In the genomic region with DNA sequence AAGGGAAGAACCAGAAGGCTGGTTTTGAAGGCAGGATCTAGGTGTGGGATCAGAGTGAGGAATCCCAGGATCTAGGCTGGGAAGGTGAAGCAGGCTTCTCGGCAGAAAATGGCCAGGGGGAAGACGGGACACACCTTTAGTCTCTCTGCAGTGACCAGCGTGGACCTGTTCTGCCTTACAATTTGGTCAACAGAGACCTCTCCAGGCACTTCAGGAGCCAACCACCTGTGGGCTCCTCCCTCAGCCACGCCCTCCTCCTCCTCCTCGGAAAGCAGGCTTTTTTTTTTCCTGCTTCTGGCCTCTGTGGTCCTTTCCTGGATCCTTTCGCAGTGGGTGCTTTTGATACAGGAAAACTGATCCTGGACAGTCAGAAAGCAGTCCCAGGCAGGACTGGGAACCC, we compare ENCODE assay signal across 8 mouse cellular contexts. TPM values are rescaled to one million over a fixed set of nuclear protein-coding genes. Genes with fewer than 3 reads are reported as not detected.
A peak's percentile ranks its signal among the peaks of the same experiment; 100 is the strongest.
DNase-seq lines count a peak whose midpoint lies in the region; ATAC-seq and TF ChIP-seq lines count a peak whose summit lies in the region.

A gene (minus strand): TSS at position 182 of the 400 bp plus-strand sequence.

- no peaks in the 10 kb centered on the region for H3K79me2 ChIP-seq in heart, adult 2 months (replicated peaks; ENCODE audit: control insufficient read depth, insufficient read depth, low read length)

- 31% methylated on average over 6 of the region's 6 CpGs for WGBS in heart, postnatal 0 days
- 41% methylated on average over 6 of the region's 6 CpGs for WGBS in heart, adult 2 months
- WGBS in large intestine, adult 2 months: 22% methylated on average over 6 of the region's 6 CpGs

- TF ChIP-seq POLR2A in heart, adult 2 months (IDR thresholded peaks at IDR 0.05; ENCODE audit: insufficient read depth, low read depth, low read length): no peak

- no peak for ATAC-seq in heart, postnatal 0 days (ENCODE audit: insufficient read depth, low read depth)

- no peak for TF ChIP-seq CTCF in heart, postnatal 0 days (IDR thresholded peaks at IDR 0.05; ENCODE audit: low read depth)
- no peak for TF ChIP-seq CTCF in heart, adult 2 months (IDR thresholded peaks at IDR 0.05)

- no peak for TF ChIP-seq EP300 in heart, postnatal 0 days (IDR thresholded peaks at IDR 0.05; ENCODE audit: low read depth)
- TF ChIP-seq EP300 in heart, adult 2 months (IDR thresholded peaks at IDR 0.05; ENCODE audit: insufficient read depth, low read depth, low read length): no peak

- H3K9ac ChIP-seq in heart, postnatal 0 days (replicated peaks; ENCODE audit: low read depth, low read length): no peak within 1 kb of the TSS
- H3K9ac ChIP-seq in heart, adult 2 months (ENCODE audit: low read depth, low read length): no peak within 1 kb of the TSS

- peaks cover 13% of the 10 kb centered on the region; the same call in 1 of the 2 replicates for H3K36me3 ChIP-seq in heart, postnatal 0 days (replicated peaks; ENCODE audit: control insufficient read depth, insufficient read depth, low read length)
- no peaks in the 10 kb centered on the region for H3K36me3 ChIP-seq in heart, adult 2 months (ENCODE audit: control insufficient read depth, insufficient read depth, low read length)

- no peak within 1 kb of the TSS for H3K27ac ChIP-seq in heart, postnatal 0 days (ENCODE audit: low read depth)
- H3K27ac ChIP-seq in heart, adult 2 months: no peak within 1 kb of the TSS

- H3K4me3 ChIP-seq in heart, postnatal 0 days (ENCODE audit: low read depth, low read length): peak within 1 kb of the TSS; percentile 0; the same call in 1 of the 2 replicates
- no peak within 1 kb of the TSS for H3K4me3 ChIP-seq in heart, adult 2 months

- intact Hi-C loops in heart, adult 2 months (cut with DNase I): no loop called here

- 0 out of 2 replicates have a peak, but pooled peaks cover 4% of the 10 kb centered on the region for H3K27me3 ChIP-seq in heart, postnatal 0 days (ENCODE audit: control insufficient read depth, insufficient read depth, low read length)
- H3K27me3 ChIP-seq in heart, adult 2 months (ENCODE audit: control insufficient read depth, insufficient read depth, low read length): peaks cover 2% of the 10 kb centered on the region; the same call in 1 of the 2 replicates

- H3K4me1 ChIP-seq in heart, postnatal 0 days (ENCODE audit: control insufficient read depth, insufficient read depth): 0 out of 2 replicates have a peak, but pooled peaks cover 5% of the 10 kb centered on the region
- H3K4me1 ChIP-seq in heart, adult 2 months (ENCODE audit: control insufficient read depth, insufficient read depth, low read length): no peaks in the 10 kb centered on the region; the same call in 1 of the 2 replicates

- DNase-seq in heart, postnatal 0 days (ENCODE audit: low spot score): no peak
- DNase-seq in heart, adult 2 months: no peak
- DNase-seq in gonadal fat pad, adult 2 months (ENCODE audit: low read depth): no peak
- no peak for DNase-seq in large intestine, adult 2 months (ENCODE audit: low read depth, low spot score)
- DNase-seq in lung, postnatal 4 days: peak; percentile 80 to 90
- no peak for DNase-seq in layer of hippocampus, postnatal 14 days (ENCODE audit: low spot score in 2 of 2)
- DNase-seq in left cerebral cortex, adult 8-10 months (ENCODE audit: low spot score in 2 of 2): no peak
- DNase-seq in spleen, adult 12 weeks (ENCODE audit: low spot score): no peak

- H3K4me2 ChIP-seq in heart, postnatal 0 days (ENCODE audit: low read depth, low read length): peak within 1 kb of the TSS; percentile 16

- no peaks in the 10 kb centered on the region for H3K9me3 ChIP-seq in heart, postnatal 0 days (replicated peaks; ENCODE audit: control insufficient read depth, low read length)

RNA-seq across cellular contexts. Expression of the gene that starts here (rescaled TPM):
- 0.73 and 8.1 TPM in 2 replicates for total RNA-seq in heart, postnatal 0 days (2014; rRNA removed; ENCODE audit: low replicate concordance)
- polyA plus RNA-seq in heart, postnatal 0 days (2015; fragmentation: Nextera tagmentation; extraction: Ambion mirVana): 0.18 and 0.34 TPM in 2 replicates
- total RNA-seq in heart, adult 2 months (2021): not detected
- polyA plus RNA-seq in heart, adult 2 months (2012; rRNA removed): 1.1 TPM in 1 of 2 replicates, not detected in the other
- 80.4 and 83.4 TPM in 2 replicates for polyA plus RNA-seq in gonadal fat pad, adult 2 months (2012; rRNA removed)
- polyA plus RNA-seq in large intestine, adult 2 months (2012; rRNA removed): 33.4 and 34.9 TPM in 2 replicates
- total RNA-seq in layer of hippocampus, postnatal 14 days (2021): under 1 TPM in 1 of 2 experiments, not detected in 1; 0.60 TPM
- total RNA-seq in left cerebral cortex, adult 8-10 months (2022): under 1 TPM in 2 of 4 experiments, not detected in 2; 0.33 to 0.82 TPM

Comparison
In these comparisons a context has a peak if more than half of its experiments do, and no peak if none do; other contexts are left out.
1. RNA of the gene that starts here (polyA plus RNA-seq): 80.4 to 83.4 TPM in gonadal fat pad, adult 2 months and 33.4 to 34.9 TPM in large intestine, adult 2 months; 1.1 TPM in heart, adult 2 months and 0.18 to 0.34 TPM in heart, postnatal 0 days; every median in the first group is over 10 times any median in the second.
2. DNase-seq: peak in lung, postnatal 4 days (2 of 2); none in heart, postnatal 0 days (single experiment), heart, adult 2 months (0 of 2), gonadal fat pad, adult 2 months (single experiment), large intestine, adult 2 months (single experiment), layer of hippocampus, postnatal 14 days (0 of 2), left cerebral cortex, adult 8-10 months (0 of 2) and spleen, adult 12 weeks (single experiment).